Mouse (Mus musculus) liver, embryonic 11.5 days (tissue): ENCODE measurements around the gene Mlst8. TPM values are rescaled to one million over a fixed set of nuclear protein-coding genes. Genes with fewer than 3 reads are reported as not detected.

Source experiments
- ATAC-seq: fragments of 200-750 bp; cut with Nextera tagmentation; replicated peaks from 2 replicates; pipeline ENCODE4 v1.8.0; 2017; ENCODE audit warnings: moderate number of reproducible peaks, mild to moderate bottlenecking, moderate TSS enrichment, moderate library complexity; ENCODE audit not compliant: low FRiP score
- DNase-seq: peaks from one replicate; pipeline ENCODE4 v3.0.0-alpha.2; 2017; ENCODE audit warnings: low spot score
- H3K27ac ChIP-seq: fragments of 300-500 bp; sonication (generic); 2 replicates; pipeline ENCODE4 v1.5.1; 2014; ENCODE audit warnings: mild to moderate bottlenecking, low read depth, low read length, control low read depth
- H3K27me3 ChIP-seq: fragments of 300-500 bp; sonication (generic); replicated peaks from 2 replicates; pipeline ENCODE4 v1.6.1; 2014; ENCODE audit warnings: low read length, mixed read lengths; ENCODE audit not compliant: control insufficient read depth, insufficient read depth
- H3K36me3 ChIP-seq: fragments of 300-500 bp; sonication (generic); 2 replicates; pipeline ENCODE4 v1.6.1; 2014; ENCODE audit warnings: mild to moderate bottlenecking, low read length, moderate library complexity, mixed read lengths; ENCODE audit not compliant: control insufficient read depth, insufficient read depth
- H3K4me1 ChIP-seq: fragments of 300-500 bp; sonication (generic); replicated peaks from 2 replicates; pipeline ENCODE4 v1.6.1; 2014; ENCODE audit warnings: low read length, mixed read lengths; ENCODE audit not compliant: control insufficient read depth, insufficient read depth
- H3K4me2 ChIP-seq: fragments of 300-500 bp; sonication (generic); 2 replicates; pipeline ENCODE4 v1.6.1; 2014; ENCODE audit warnings: mild to moderate bottlenecking, control low read depth, moderate library complexity
- H3K4me3 ChIP-seq: fragments of 300-500 bp; sonication (generic); 2 replicates; pipeline ENCODE4 v1.5.1; 2014; ENCODE audit warnings: low read depth, low read length, control low read depth
- H3K9ac ChIP-seq: fragments of 300-500 bp; sonication (generic); 2 replicates; pipeline ENCODE4 v1.6.1; 2014; ENCODE audit warnings: low read depth, low read length, control low read depth
- H3K9me3 ChIP-seq: fragments of 300-500 bp; sonication (generic); 2 replicates; pipeline ENCODE4 v1.6.1; 2016; ENCODE audit warnings: low read length, inconsistent platforms, mixed read lengths; ENCODE audit not compliant: control insufficient read depth
- WGBS: fragments of 180-500 bp; shearing (Covaris S2); extraction: QIAGEN DNeasy Blood & Tissue Kit; methylation state at CpG from one replicate; pipeline ENCODE4 v1.1.7; 2014; 5-methylcytosine and 5-hydroxymethylcytosine counted together
- polyA plus RNA-seq: library from polyadenylated mRNA; unstranded; fragments of >200 nt; fragmentation: Nextera tagmentation; extraction: Ambion mirVana; gene quantifications from 2 replicates; pipeline ENCODE4 v1.2.1, GENCODE M21; 2014

The Mlst8 gene
- polyA plus RNA-seq, 1 experiment from 2014 or later, result 22.3 TPM

DNA sequence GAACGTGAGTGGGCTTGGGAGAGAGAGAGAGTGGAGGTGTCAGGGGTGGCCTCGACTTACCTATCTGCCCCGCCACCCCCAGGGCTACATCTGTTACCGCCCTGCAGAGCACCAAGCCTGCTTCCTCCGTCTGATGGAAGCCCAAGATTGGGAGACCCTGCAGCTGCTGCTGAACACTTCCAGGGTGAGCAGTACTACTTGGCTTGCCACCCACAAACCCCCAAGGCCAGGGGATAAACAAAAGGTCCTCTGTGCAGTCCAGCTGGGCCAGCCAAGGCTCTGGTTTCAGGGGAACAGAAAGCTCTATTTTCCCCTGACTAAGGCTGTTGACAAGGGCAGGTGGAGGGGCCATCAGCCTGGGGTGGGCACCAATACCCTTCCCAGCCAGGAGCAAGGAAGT lies 4.3 kb downstream of the Mlst8 start:
- no peak overlapping the region for H3K27ac ChIP-seq
- WGBS, result 78% methylated on average over 5 of the region's 5 CpGs
- H3K4me1 ChIP-seq, result peaks cover 26% of the 10 kb centered on the region
- peaks cover 24% of the 10 kb centered on the region for H3K36me3 ChIP-seq
- no peak for ATAC-seq
- H3K27me3 ChIP-seq, result no peaks in the 10 kb centered on the region
- no peaks in the 10 kb centered on the region for H3K9me3 ChIP-seq
- no peak overlapping the region for H3K9ac ChIP-seq
- no peak for DNase-seq
- H3K4me3 ChIP-seq, result no peak overlapping the region
- H3K4me2 ChIP-seq, result no peak overlapping the region

DNA sequence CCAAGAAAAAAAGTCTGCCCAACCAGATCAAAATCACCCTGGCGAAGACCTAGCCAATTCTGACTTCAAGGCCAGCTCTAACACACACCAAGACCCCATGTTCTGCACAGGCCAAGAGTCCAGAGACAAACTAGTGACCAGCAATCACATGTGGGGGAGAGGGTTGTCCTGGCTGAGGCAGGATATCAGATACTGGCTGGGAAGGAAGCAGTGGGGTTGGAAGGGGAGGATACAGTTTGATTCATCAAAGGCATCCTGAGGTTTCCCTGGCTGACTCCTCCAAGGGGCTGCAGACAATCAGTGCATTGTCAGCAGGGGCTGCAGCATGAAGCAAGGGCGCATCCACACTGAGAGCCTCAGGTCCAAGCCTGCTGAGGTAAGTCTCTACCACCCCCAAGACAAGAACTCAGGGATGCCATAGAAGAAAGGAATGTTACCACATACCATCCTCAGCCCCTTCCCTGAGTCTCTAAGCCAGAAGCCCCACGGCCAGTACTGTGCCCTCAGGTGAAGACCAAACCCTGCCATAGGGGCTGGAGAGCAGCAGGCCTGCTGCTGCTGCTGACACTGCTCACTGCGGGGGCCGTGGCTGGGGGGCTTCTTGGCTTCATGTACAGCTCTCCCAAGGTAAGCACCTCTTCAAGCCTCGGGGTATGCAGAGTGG lies 5.1 kb downstream of the Mlst8 start, which contains the start of gene Bricd5:
TSS of gene Bricd5 (plus strand) at position 273 of the 664 bp plus-strand sequence.
- Histone ChIP-seq H3K36me3 (peaks cover 24% of the 10 kb centered on the region), H3K4me2 (peak within 1 kb of the TSS; percentile 98)

DNA sequence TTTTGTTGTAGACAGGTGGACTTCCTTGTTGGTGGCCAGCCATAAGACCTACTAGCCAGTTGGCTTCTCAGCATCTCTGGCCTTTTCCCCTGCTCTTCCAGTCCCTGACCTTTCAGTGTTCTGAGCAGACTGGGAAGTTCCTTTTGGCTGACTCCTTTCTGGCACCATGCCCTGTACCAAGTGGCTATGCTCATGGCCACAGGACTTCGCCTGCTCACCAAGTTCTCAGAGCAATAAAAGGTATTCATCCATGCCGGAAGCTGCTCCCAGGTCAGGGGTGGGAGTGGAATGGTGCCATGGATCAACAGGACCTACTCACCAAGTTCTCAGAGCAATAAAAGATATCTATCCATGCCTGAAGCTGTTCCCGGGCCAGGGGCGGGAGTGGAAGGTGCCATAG lies 6.4 kb downstream of the Mlst8 start:
- peaks cover 24% of the 10 kb centered on the region for H3K36me3 ChIP-seq
- WGBS, result 88% methylated on average over 4 of the region's 4 CpGs
- peak overlapping the region; percentile 28; the same call in 1 of the 2 replicates for H3K27ac ChIP-seq

More for the DNA sequence above, 5.1 kb downstream of the Mlst8 start, which contains the start of gene Bricd5:
- H3K27me3 ChIP-seq, result no peaks in the 10 kb centered on the region
- peak within 1 kb of the TSS; percentile 99; the same call in 1 of the 2 replicates for H3K9ac ChIP-seq
- DNase-seq (no peak), ATAC-seq (no peak)
- H3K9me3 ChIP-seq, result no peaks in the 10 kb centered on the region
- H3K4me3 ChIP-seq, result peak within 1 kb of the TSS; percentile 89
- H3K27ac ChIP-seq, result peak within 1 kb of the TSS; percentile 28; the same call in 1 of the 2 replicates
- WGBS, result 79% methylated on average over 6 of the region's 6 CpGs
- H3K4me1 ChIP-seq, result peaks cover 26% of the 10 kb centered on the region

DNA sequence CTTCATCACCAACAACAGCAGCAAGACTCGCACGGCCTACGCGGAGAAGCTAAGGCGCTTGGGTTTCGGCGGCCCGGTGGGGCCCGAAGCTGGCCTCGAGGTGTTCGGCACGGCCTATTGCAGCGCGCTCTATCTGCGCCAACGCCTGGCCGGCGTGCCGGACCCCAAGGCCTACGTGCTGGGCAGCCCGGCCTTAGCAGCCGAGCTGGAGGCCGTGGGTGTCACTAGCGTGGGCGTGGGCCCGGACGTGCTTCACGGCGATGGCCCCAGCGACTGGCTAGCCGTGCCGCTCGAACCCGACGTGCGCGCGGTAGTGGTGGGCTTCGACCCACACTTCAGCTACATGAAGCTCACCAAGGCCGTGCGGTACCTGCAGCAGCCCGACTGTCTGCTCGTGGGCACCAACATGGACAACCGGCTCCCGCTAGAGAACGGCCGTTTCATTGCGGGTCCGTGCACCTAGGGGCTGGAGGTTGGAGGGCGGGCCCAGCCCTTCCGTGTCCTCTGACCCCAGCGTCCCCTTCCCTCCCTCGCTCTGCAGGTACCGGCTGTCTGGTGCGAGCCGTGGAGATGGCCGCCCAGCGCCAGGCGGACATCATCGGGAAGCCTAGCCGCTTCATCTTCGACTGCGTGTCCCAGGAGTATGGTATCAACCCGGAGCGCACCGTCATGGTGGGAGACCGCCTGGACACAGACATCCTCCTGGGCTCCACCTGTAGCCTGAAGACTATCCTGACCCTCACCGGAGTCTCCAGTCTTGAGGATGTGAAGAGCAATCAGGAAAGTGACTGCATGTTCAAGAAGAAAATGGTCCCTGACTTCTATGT lies 8.0 kb downstream of the Mlst8 start:
- peak overlapping the region; percentile 95 for H3K27ac ChIP-seq
- no peaks in the 10 kb centered on the region for H3K9me3 ChIP-seq
- ATAC-seq (peak; percentile 44), DNase-seq (peak; percentile 64)
- H3K4me3 ChIP-seq, result peak overlapping the region; percentile 89
- WGBS, result under 1% methylated on average over 68 of the region's 68 CpGs
- H3K4me2 ChIP-seq, result peak overlapping the region; percentile 98
- peaks cover 15% of the 10 kb centered on the region; the same call in 1 of the 2 replicates for H3K36me3 ChIP-seq
- H3K9ac ChIP-seq, result peak overlapping the region; percentile 99
- peaks cover 16% of the 10 kb centered on the region for H3K4me1 ChIP-seq
- no peaks in the 10 kb centered on the region for H3K27me3 ChIP-seq

More for the DNA sequence above, 6.4 kb downstream of the Mlst8 start:
- H3K4me2 ChIP-seq, result peak overlapping the region; percentile 98
- H3K4me1 ChIP-seq, result peaks cover 16% of the 10 kb centered on the region
- no peaks in the 10 kb centered on the region for H3K9me3 ChIP-seq
- H3K27me3 ChIP-seq, result no peaks in the 10 kb centered on the region
- peak overlapping the region; percentile 99 for H3K9ac ChIP-seq
- H3K4me3 ChIP-seq, result peak overlapping the region; percentile 89
- DNase-seq (no peak), ATAC-seq (no peak)

DNA sequence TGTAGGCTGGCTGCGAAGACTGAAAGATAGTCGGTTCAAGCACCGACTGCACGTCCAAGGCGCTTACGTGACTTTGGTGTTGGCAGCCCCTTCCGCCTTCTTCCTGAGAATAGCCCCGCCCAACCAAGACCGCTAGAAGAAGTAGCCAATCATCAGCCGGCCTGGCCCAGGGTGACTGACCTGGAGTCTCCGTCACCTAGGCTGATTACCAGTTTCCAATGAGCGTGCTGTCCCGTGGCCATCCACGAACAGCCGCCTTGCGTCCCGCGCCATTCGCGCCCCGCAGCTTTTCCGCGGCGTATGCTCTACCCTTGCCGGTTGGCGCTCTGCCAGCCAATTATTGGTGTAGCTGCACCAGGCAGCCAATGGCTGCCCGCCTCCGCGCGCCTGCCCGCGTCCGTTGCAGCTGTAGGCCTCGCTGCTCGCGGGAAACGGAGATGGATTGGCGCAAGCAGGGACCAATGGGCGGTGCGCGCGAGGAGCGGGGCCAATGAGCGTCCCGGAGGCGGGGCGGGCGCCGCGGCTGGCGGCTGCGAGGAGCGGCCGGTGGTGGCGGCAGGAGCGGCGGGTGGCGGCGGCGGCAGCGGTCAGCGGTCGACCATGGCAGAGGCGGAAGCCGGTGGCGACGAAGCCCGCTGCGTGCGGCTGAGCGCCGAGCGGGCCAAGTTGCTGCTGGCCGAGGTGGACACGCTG lies 8.8 kb downstream of the Mlst8 start, which contains the start of the genes E4f1 and Pgp:
TSS of gene E4f1 (minus strand) at position 404 of the 693 bp plus-strand sequence.
TSS of gene Pgp (plus strand) at position 483 of the 693 bp plus-strand sequence.
- Histone ChIP-seq H3K4me3 (peak within 1 kb of the TSS; percentile 89), H3K36me3 (peaks cover 13% of the 10 kb centered on the region; the same call in 1 of the 2 replicates), H3K4me1 (peaks cover 16% of the 10 kb centered on the region), H3K9me3 (no peaks in the 10 kb centered on the region), H3K4me2 (peak within 1 kb of the TSS; percentile 98), H3K9ac (peak within 1 kb of the TSS; percentile 99), H3K27ac (peak within 1 kb of the TSS; percentile 95), H3K27me3 (no peaks in the 10 kb centered on the region)
- under 1% methylated on average over 75 of the region's 75 CpGs for WGBS
- ATAC-seq (peak; percentile 97), DNase-seq (peak; percentile 98)

DNA sequence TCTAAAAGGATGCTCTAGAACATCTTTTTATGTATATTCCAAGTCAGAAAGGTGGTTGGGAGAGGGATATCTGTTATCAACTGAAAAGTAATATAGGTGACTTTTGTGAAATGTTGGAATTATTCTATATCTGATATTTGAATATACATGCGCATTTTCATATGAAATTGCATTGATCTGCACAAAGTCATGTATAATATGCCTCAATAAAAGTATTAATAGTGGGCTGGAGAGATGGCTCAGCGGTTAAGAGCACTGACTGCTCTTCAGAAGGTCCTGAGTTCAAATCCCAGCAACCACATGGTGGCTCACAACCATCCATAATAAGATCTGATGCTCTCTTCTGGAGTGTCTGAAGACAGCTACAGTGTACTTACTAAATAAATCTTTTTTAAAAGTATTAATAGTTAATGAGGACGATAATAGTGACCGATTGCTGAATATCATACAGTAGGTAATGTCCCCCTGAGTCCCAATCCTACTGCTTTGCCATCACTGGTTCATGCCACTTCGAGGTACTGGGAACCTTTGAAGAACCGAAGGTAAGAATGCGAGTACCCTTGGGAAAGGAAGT lies 9.5 kb downstream of the Mlst8 start:
- Histone ChIP-seq H3K4me2 (peak overlapping the region; percentile 98), H3K9me3 (no peaks in the 10 kb centered on the region), H3K4me3 (peak overlapping the region; percentile 89), H3K27ac (peak overlapping the region; percentile 95), H3K36me3 (peaks cover 11% of the 10 kb centered on the region; the same call in 1 of the 2 replicates), H3K27me3 (no peaks in the 10 kb centered on the region), H3K4me1 (peaks cover 16% of the 10 kb centered on the region), H3K9ac (peak overlapping the region; percentile 99)
- DNase-seq (no peak), ATAC-seq (no peak)
- 15% methylated on average over 7 of the region's 7 CpGs for WGBS

DNA sequence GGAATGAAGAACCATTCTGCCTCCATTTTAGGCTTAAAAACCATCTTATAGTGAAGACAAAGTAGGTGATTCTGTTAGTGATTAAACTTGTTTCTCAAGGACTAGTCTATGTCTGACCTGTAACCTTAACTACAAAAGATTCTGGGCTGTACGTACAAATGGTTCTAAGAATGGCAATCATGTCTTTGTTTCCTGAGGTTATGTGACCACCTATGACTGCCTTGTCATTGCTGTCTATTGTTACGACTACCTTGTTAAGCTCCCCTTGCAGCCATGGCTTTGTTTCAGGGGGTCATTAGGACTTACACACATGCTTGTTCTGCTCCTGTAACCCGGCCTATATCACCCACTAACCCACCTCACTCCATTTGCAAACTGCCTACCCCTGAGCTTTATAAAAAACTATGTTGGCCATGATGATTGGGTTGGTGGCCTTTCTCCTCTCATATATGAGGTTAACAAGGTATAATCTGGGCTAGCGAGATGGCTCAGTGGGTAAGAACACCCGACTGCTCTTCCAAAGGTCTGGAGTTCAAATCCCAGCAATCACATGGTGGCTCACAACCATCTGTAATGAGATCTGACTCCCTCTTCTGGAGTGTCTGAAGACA lies 10.1 kb downstream of the Mlst8 start:
- H3K4me3 ChIP-seq, result no peak overlapping the region
- 96% methylated on average over 5 of the region's 5 CpGs for WGBS
- no peak overlapping the region for H3K9ac ChIP-seq
- peaks cover 16% of the 10 kb centered on the region for H3K4me1 ChIP-seq
- H3K27me3 ChIP-seq, result no peaks in the 10 kb centered on the region
- H3K36me3 ChIP-seq, result peaks cover 9% of the 10 kb centered on the region; the same call in 1 of the 2 replicates
- H3K27ac ChIP-seq, result no peak overlapping the region
- H3K9me3 ChIP-seq, result no peaks in the 10 kb centered on the region
- no peak for ATAC-seq
- DNase-seq, result no peak
- H3K4me2 ChIP-seq, result no peak overlapping the region
